Mouse (Mus musculus) forebrain, postnatal 0 days (tissue): ENCODE results near the gene Etv1. TPM values are rescaled to one million over a fixed set of nuclear protein-coding genes. Genes with fewer than 3 reads are reported as not detected.

Experiments
- ATAC-seq: fragments of 200-750 bp; cut with Nextera tagmentation; 2 replicates; pipeline ENCODE4 v1.8.0; 2017; ENCODE audit warnings: mild to moderate bottlenecking, moderate library complexity
- DNase-seq: peaks from one replicate; pipeline ENCODE4 v3.0.0-alpha.2; 2015
- H3K27ac ChIP-seq: fragments of 300-500 bp; sonication (generic); 2 replicates; pipeline ENCODE4 v1.5.1; 2014; ENCODE audit warnings: low read depth, mild to moderate bottlenecking, antibody characterized with exemption, low read length, moderate library complexity, mixed read lengths
- H3K27me3 ChIP-seq: fragments of 300-500 bp; sonication (generic); 2 replicates; pipeline ENCODE4 v1.6.1; 2014; ENCODE audit warnings: mild to moderate bottlenecking, low read length, mixed read lengths; ENCODE audit not compliant: insufficient read depth
- H3K36me3 ChIP-seq: fragments of 300-500 bp; sonication (generic); 2 replicates; pipeline ENCODE4 v1.6.1; 2014; ENCODE audit warnings: mild to moderate bottlenecking, moderate library complexity; ENCODE audit not compliant: insufficient read depth
- H3K4me1 ChIP-seq: fragments of 300-500 bp; sonication (generic); 2 replicates; pipeline ENCODE4 v1.6.1; 2014; ENCODE audit warnings: antibody characterized with exemption; ENCODE audit not compliant: insufficient read depth
- H3K4me2 ChIP-seq: fragments of 300-500 bp; sonication (generic); 2 replicates; pipeline ENCODE4 v1.6.1; 2014; ENCODE audit warnings: low read depth, mild to moderate bottlenecking, moderate library complexity
- H3K4me3 ChIP-seq: fragments of 300-500 bp; sonication (generic); 2 replicates; pipeline ENCODE4 v1.5.1; 2014; ENCODE audit warnings: low read depth, low read length, mixed read lengths
- H3K9ac ChIP-seq: fragments of 300-500 bp; sonication (generic); 2 replicates; pipeline ENCODE4 v1.6.1; 2014; ENCODE audit warnings: mild to moderate bottlenecking
- H3K9me3 ChIP-seq: fragments of 300-500 bp; sonication (generic); 2 replicates; pipeline ENCODE4 v1.6.1; 2016; ENCODE audit warnings: low read length
- CTCF ChIP-seq: sonication (generic); IDR thresholded peaks from 2 replicates; pipeline ENCODE4 v1.5.1; 2016; ENCODE audit warnings: antibody characterized with exemption, control low read depth, low read depth
- WGBS: fragments of 180-500 bp; shearing (Covaris S2); extraction: QIAGEN DNeasy Blood & Tissue Kit; methylation state at CpG from one replicate; pipeline ENCODE4 v1.1.7; 2014; 5-methylcytosine and 5-hydroxymethylcytosine counted together
- polyA plus RNA-seq: library from polyadenylated mRNA; unstranded; fragments of >200 nt; fragmentation: Nextera tagmentation; extraction: Ambion mirVana; gene quantifications from 2 replicates; pipeline ENCODE4 v1.2.1, GENCODE M21; 2015
- total RNA-seq: library from RNA; depleted of rRNA; stranded (reverse); fragments of >200 nt; gene quantifications from 2 replicates; pipeline ENCODE4 v1.2.3, GENCODE M21; 2014

Gene Etv1
- total and polyA plus RNA-seq, 2 experiments from 2014 or later: 29.3 to 60.7 TPM

DNA sequence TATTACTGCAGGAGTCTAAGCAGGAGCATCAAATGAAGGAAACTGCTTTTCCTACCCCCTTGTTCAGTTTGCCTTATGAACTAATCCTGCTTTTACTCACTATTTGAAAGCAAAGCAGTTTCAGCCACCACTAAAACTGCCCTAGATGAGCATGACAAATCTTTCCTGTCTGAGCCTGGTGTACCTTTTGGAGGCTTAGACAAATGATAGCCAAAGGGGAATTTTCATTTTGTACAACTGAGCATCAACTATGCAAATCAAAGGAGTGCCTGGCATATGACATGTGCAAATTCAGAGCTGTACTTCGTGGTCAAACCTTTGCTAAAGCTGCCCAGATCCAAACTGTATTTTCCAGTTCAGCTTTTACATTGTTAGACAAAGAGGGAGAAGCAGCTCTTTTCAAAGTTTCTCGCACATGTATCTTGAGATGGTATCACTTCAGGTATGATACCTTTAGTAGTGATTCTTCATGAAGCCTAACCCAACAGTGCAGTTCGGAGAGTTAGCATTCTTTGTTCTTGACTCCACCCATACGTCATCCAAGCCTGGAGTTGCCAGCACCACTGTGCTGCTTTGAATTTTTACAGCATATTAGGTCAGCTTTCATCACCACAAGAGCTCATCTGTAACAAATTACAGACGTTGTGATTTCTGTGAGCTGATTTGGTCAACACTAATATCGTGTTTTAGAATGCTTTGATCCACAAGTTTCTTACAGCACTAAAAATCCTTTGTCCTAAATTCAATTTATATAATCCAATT, 68.5 kb downstream of the Etv1 start:
- Histone ChIP-seq H3K27ac (no peak overlapping the region), H3K9me3 (no peaks in the 10 kb centered on the region), H3K36me3 (no peaks in the 10 kb centered on the region), H3K4me2 (no peak overlapping the region), H3K9ac (no peak overlapping the region), H3K27me3 (no peaks in the 10 kb centered on the region), H3K4me3 (no peak overlapping the region), H3K4me1 (no peaks in the 10 kb centered on the region)
- no peak for TF ChIP-seq CTCF
- WGBS: 81% methylated on average over 6 of the region's 6 CpGs
- no peak for ATAC-seq
- DNase-seq: no peak

DNA sequence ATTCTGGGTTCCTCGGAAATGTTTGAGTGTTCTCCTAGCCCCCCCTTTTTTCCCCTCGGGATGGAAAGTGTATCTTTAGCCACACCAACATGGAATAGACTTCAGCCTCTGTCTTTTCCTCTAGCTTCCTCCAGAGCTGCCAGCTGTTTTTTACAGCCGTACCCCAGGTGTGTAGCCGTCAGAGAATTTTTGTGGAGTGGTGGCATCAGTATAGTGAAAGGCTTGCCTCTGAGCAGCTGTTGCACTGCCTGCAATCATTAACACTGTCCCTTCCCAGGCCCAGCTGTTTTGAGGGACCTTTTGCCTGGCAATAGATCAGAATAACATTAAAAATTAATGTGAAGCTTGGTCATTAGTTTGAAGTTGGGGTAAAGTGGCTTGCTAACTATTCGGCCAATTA, 70.8 kb downstream of the Etv1 start:
- Histone ChIP-seq H3K36me3 (no peaks in the 10 kb centered on the region; the same call in 1 of the 2 replicates), H3K27me3 (no peaks in the 10 kb centered on the region), H3K9ac (no peak overlapping the region), H3K4me2 (no peak overlapping the region), H3K4me1 (peaks cover 7% of the 10 kb centered on the region), H3K27ac (no peak overlapping the region), H3K4me3 (no peak overlapping the region), H3K9me3 (no peaks in the 10 kb centered on the region)
- TF ChIP-seq CTCF: no peak
- ATAC-seq (no peak), DNase-seq (no peak)
- WGBS: 79% methylated on average over 5 of the region's 5 CpGs

- Histone ChIP-seq H3K9me3 (no peaks in the 10 kb centered on the region), H3K27me3 (no peaks in the 10 kb centered on the region), H3K4me2 (no peak overlapping the region), H3K4me1 (peaks cover 7% of the 10 kb centered on the region), H3K27ac (no peak overlapping the region), H3K9ac (no peak overlapping the region), H3K4me3 (no peak overlapping the region), H3K36me3 (no peaks in the 10 kb centered on the region; the same call in 1 of the 2 replicates)
- ATAC-seq: peak; percentile 48; the same call in 1 of the 2 replicates
- TF ChIP-seq CTCF: no peak
- no peak for DNase-seq
- WGBS: 10% methylated on average over 5 of the region's 5 CpGs
Measured at GRCm38 (mm10) chr12:38854274-38854673, 75.1 kb downstream of the Etv1 start.

- 29% methylated on average over 6 of the region's 6 CpGs for WGBS
- no peak overlapping the region for H3K27ac ChIP-seq
- H3K27me3 ChIP-seq: no peaks in the 10 kb centered on the region
- H3K36me3 ChIP-seq: no peaks in the 10 kb centered on the region; the same call in 1 of the 2 replicates
- no peak overlapping the region for H3K9ac ChIP-seq
- H3K9me3 ChIP-seq: no peaks in the 10 kb centered on the region
- H3K4me3 ChIP-seq: no peak overlapping the region
- peaks cover 7% of the 10 kb centered on the region for H3K4me1 ChIP-seq
- no peak for DNase-seq
- no peak for TF ChIP-seq CTCF
- no peak overlapping the region for H3K4me2 ChIP-seq
- no peak for ATAC-seq
Measured at GRCm38 (mm10) chr12:38854751-38855150, 75.6 kb downstream of the Etv1 start.

DNA sequence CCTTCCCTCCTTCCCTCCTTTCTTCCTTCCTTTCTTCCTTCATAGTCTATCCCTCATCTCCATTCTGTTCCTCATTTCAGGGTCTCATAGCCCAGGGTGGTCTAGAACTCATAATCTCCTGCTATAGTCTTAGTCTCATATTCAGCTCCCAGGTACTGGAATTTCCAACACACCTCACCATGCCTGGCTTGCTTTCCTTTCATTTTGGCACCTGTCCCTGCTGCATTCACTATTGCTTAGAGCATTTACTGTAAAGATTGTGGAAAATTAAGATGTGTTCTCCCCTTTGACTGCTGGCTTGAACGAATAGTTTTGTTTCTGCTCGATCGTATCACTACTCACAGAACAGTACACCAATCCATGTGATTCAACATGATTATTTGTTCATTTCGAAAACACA, 80.5 kb downstream of the Etv1 start:
- no peak overlapping the region for H3K9ac ChIP-seq
- H3K9me3 ChIP-seq: no peaks in the 10 kb centered on the region
- no peak overlapping the region for H3K27ac ChIP-seq
- no peak overlapping the region for H3K4me2 ChIP-seq
- ATAC-seq (no peak), DNase-seq (no peak)
- peaks cover 3% of the 10 kb centered on the region; the same call in 1 of the 2 replicates for H3K4me1 ChIP-seq
- TF ChIP-seq CTCF: no peak
- no peak overlapping the region for H3K4me3 ChIP-seq
- no peaks in the 10 kb centered on the region for H3K27me3 ChIP-seq
- no peaks in the 10 kb centered on the region for H3K36me3 ChIP-seq
- WGBS: 76% methylated on average over 4 of the region's 4 CpGs

- H3K27ac ChIP-seq: no peak overlapping the region
Measured at GRCm38 (mm10) chr12:38860168-38861115, 81.3 kb downstream of the Etv1 start.

More at GRCm38 (mm10) chr12:38860168-38861115, 81.3 kb downstream of the Etv1 start:
- ATAC-seq (peak; percentile 61; the same call in 1 of the 2 replicates), DNase-seq (peak; percentile 11)
- Histone ChIP-seq H3K9me3 (no peaks in the 10 kb centered on the region), H3K4me1 (0 out of 2 replicates have a peak, but pooled peaks cover 3% of the 10 kb centered on the region), H3K4me2 (no peak overlapping the region), H3K4me3 (no peak overlapping the region), H3K27me3 (no peaks in the 10 kb centered on the region), H3K36me3 (no peaks in the 10 kb centered on the region), H3K9ac (no peak overlapping the region)
- TF ChIP-seq CTCF: no peak
- WGBS: 30% methylated on average over 7 of the region's 7 CpGs
